Mouse (Mus musculus): Measurements from ENCODE around the gene Ltbp2. TPM values are rescaled to one million over a fixed set of nuclear protein-coding genes. Genes with fewer than 3 reads are reported as not detected.

Gene Ltbp2
- not detected in 2 replicates for polyA plus RNA-seq (2021; fragmentation: Nextera tagmentation)
- long read RNA-seq, experiment 1 = 0 reads
- long read RNA-seq, experiment 2 = 0 reads

GRCm38 (mm10) chr12:84876481-84877121 is at the start of gene Ltbp2:
TSS of gene Ltbp2 (minus strand) at chr12:84876532.

GRCm38 (mm10) chr12:84772726-84773441 is 103.4 kb downstream of the Ltbp2 start, which contains the start of the genes Npc2 and Isca2:
TSS of gene Npc2 (minus strand) at chr12:84773152.
TSS of gene Isca2 (plus strand) at chr12:84773251.

Other genes with a start within 250 kb of the Ltbp2 start
- 0.09 TPM in 1 of 2 replicates, not detected in the other for gene Vrtn, start 235.5 kb downstream of the Ltbp2 start, polyA plus RNA-seq (2021; fragmentation: Nextera tagmentation)
- 1.1 and 1.4 TPM in 2 replicates for gene Syndig1l, start 177.7 kb downstream of the Ltbp2 start, polyA plus RNA-seq (2021; fragmentation: Nextera tagmentation)
- 61.3 and 83.7 TPM in 2 replicates for gene Npc2, start 103.4 kb downstream of the Ltbp2 start, polyA plus RNA-seq (2021; fragmentation: Nextera tagmentation)
- 118 and 129 TPM in 2 replicates for gene Isca2, start 103.3 kb downstream of the Ltbp2 start, polyA plus RNA-seq (2021; fragmentation: Nextera tagmentation)
- gene Fcf1, start 94.4 kb upstream of the Ltbp2 start, polyA plus RNA-seq (2021; fragmentation: Nextera tagmentation) = 60.9 and 71.6 TPM in 2 replicates
- gene Arel1, start 94.4 kb upstream of the Ltbp2 start, polyA plus RNA-seq (2021; fragmentation: Nextera tagmentation) = 13.1 TPM in 2 replicates
- gene Ylpm1, start 119.8 kb upstream of the Ltbp2 start, polyA plus RNA-seq (2021; fragmentation: Nextera tagmentation) = 13.2 and 14.0 TPM in 2 replicates
- 1.4 and 2.0 TPM in 2 replicates for gene Prox2, start 234.2 kb upstream of the Ltbp2 start, polyA plus RNA-seq (2021; fragmentation: Nextera tagmentation)
- gene Dlst, start 234.3 kb upstream of the Ltbp2 start, polyA plus RNA-seq (2021; fragmentation: Nextera tagmentation) = 45.9 and 50.4 TPM in 2 replicates

All from layer of hippocampus, adult 6 months (tissue).